Mouse (Mus musculus): ENCODE results near the gene Acsf3. TPM values are rescaled to one million over a fixed set of nuclear protein-coding genes. Genes with fewer than 3 reads are reported as not detected.

Acsf3 gene
- polyA plus RNA-seq, 1 experiment: 14.2 TPM

- DNase-seq (ENCODE audit: low spot score): no peak
Observed at GRCm38 (mm10) chr8:122810376-122810775, 35.1 kb downstream of the Acsf3 start.

- no peak for DNase-seq (ENCODE audit: low spot score)
Observed at GRCm38 (mm10) chr8:122811870-122812494, 36.7 kb downstream of the Acsf3 start.

- no peak for DNase-seq (ENCODE audit: low spot score)
Observed at GRCm38 (mm10) chr8:122812610-122813250, 37.4 kb downstream of the Acsf3 start.

- DNase-seq (ENCODE audit: low spot score): no peak
Observed at GRCm38 (mm10) chr8:122814608-122815007, 39.3 kb downstream of the Acsf3 start.

GRCm38 (mm10) chr8:122816965-122817364, 41.7 kb downstream of the Acsf3 start:
- no peak for DNase-seq (ENCODE audit: low spot score)

GRCm38 (mm10) chr8:122817724-122818496, 42.6 kb downstream of the Acsf3 start:
- no peak for DNase-seq (ENCODE audit: low spot score)

- no peak for DNase-seq (ENCODE audit: low spot score)
Observed at GRCm38 (mm10) chr8:122819776-122820175, 44.5 kb downstream of the Acsf3 start.

- no peak for DNase-seq (ENCODE audit: low spot score)
Observed at GRCm38 (mm10) chr8:122824571-122824970, 49.3 kb downstream of the Acsf3 start.

GRCm38 (mm10) chr8:122824986-122825385, 49.7 kb downstream of the Acsf3 start:
- DNase-seq (ENCODE audit: low spot score): no peak

GRCm38 (mm10) chr8:122825408-122825807, 50.1 kb downstream of the Acsf3 start:
- no peak for DNase-seq (ENCODE audit: low spot score)

- DNase-seq (ENCODE audit: low spot score): no peak
Observed at GRCm38 (mm10) chr8:122829396-122829795, 54.1 kb downstream of the Acsf3 start.

GRCm38 (mm10) chr8:122830349-122831061, 55.2 kb downstream of the Acsf3 start:
- peak; percentile 87 for DNase-seq (ENCODE audit: low spot score)

GRCm38 (mm10) chr8:122834416-122834815, 59.1 kb downstream of the Acsf3 start:
- DNase-seq (ENCODE audit: low spot score): no peak

- peak; percentile 42 for DNase-seq (ENCODE audit: low spot score)
Observed at GRCm38 (mm10) chr8:122834971-122835370, 59.7 kb downstream of the Acsf3 start.

- DNase-seq (ENCODE audit: low spot score): no peak
Observed at GRCm38 (mm10) chr8:122836199-122836598, 60.9 kb downstream of the Acsf3 start.

- DNase-seq (ENCODE audit: low spot score): no peak
Observed at GRCm38 (mm10) chr8:122836696-122837095, 61.4 kb downstream of the Acsf3 start.

GRCm38 (mm10) chr8:122844161-122844560, 68.9 kb downstream of the Acsf3 start:
- DNase-seq (ENCODE audit: low spot score): no peak

- DNase-seq (ENCODE audit: low spot score): no peak
Observed at GRCm38 (mm10) chr8:122845662-122846061, 70.4 kb downstream of the Acsf3 start.

GRCm38 (mm10) chr8:122847829-122848561, 72.7 kb downstream of the Acsf3 start, which contains the start of gene Cdh15:
Gene Cdh15, plus strand, starts transcription at chr8:122847966.
- no peak for DNase-seq (ENCODE audit: low spot score)

- DNase-seq (ENCODE audit: low spot score): no peak
Observed at GRCm38 (mm10) chr8:122849152-122849910, 74.0 kb downstream of the Acsf3 start.
